Mouse (Mus musculus): ENCODE measurements around the gene Itfg2. TPM values are rescaled to one million over a fixed set of nuclear protein-coding genes. Genes with fewer than 3 reads are reported as not detected.

Itfg2 gene
- polyA plus RNA-seq (2015; fragmentation: Nextera tagmentation; extraction: Ambion mirVana) = 17.1 and 19.7 TPM in 2 replicates

GRCm38 (mm10) chr6:128424269-128425019, at the start of gene Itfg2:
Gene Itfg2 (minus strand): TSS chr6:128424931.

GRCm38 (mm10) chr6:128438317-128438870, 13.7 kb upstream of the Itfg2 start, which contains the start of gene Fkbp4:
Gene Fkbp4 (minus strand): TSS chr6:128438677.

GRCm38 (mm10) chr6:128398996-128399395, 25.7 kb downstream of the Itfg2 start, which contains the start of gene Nrip2:
Gene Nrip2 (plus strand): TSS chr6:128399296.

GRCm38 (mm10) chr6:128375192-128375591, 49.5 kb downstream of the Itfg2 start, which contains the start of the genes Tex52 and Gm44596:
Gene Tex52 (plus strand): TSS chr6:128375456.
Gene Gm44596 (plus strand): TSS chr6:128375503.

GRCm38 (mm10) chr6:128362381-128363006, 62.2 kb downstream of the Itfg2 start, which contains the start of the genes Rhno1 and Foxm1:
Gene Rhno1 (minus strand): TSS chr6:128362911.
Gene Foxm1 (plus strand): TSS chr6:128362967.

Other genes starting within 250 kb of the Itfg2 start
- gene Tead4, start 124.1 kb downstream of the Itfg2 start, polyA plus RNA-seq (2015; fragmentation: Nextera tagmentation; extraction: Ambion mirVana) = 9.4 and 9.6 TPM in 2 replicates
- 5.0 and 5.1 TPM in 2 replicates for gene Tulp3, start 69.1 kb downstream of the Itfg2 start, polyA plus RNA-seq (2015; fragmentation: Nextera tagmentation; extraction: Ambion mirVana)
- gene Rhno1, start 62.0 kb downstream of the Itfg2 start, polyA plus RNA-seq (2015; fragmentation: Nextera tagmentation; extraction: Ambion mirVana) = 31.8 and 33.6 TPM in 2 replicates
- 6.0 and 6.3 TPM in 2 replicates for gene Foxm1, start 62.0 kb downstream of the Itfg2 start, polyA plus RNA-seq (2015; fragmentation: Nextera tagmentation; extraction: Ambion mirVana)
- gene Tex52, start 49.5 kb downstream of the Itfg2 start, polyA plus RNA-seq (2015; fragmentation: Nextera tagmentation; extraction: Ambion mirVana) = 0.10 and 0.17 TPM in 2 replicates
- gene Gm44596, start 49.4 kb downstream of the Itfg2 start, polyA plus RNA-seq (2015; fragmentation: Nextera tagmentation; extraction: Ambion mirVana) = not detected in 2 replicates
- gene Nrip2, start 25.6 kb downstream of the Itfg2 start, polyA plus RNA-seq (2015; fragmentation: Nextera tagmentation; extraction: Ambion mirVana) = 5.0 and 5.8 TPM in 2 replicates
- gene Fkbp4, start 13.7 kb upstream of the Itfg2 start, polyA plus RNA-seq (2015; fragmentation: Nextera tagmentation; extraction: Ambion mirVana) = 115 and 127 TPM in 2 replicates
- gene Pzp, start 101.8 kb upstream of the Itfg2 start, polyA plus RNA-seq (2015; fragmentation: Nextera tagmentation; extraction: Ambion mirVana) = 0.94 and 0.99 TPM in 2 replicates
- not detected in 2 replicates for gene A2ml1, start 156.7 kb upstream of the Itfg2 start, polyA plus RNA-seq (2015; fragmentation: Nextera tagmentation; extraction: Ambion mirVana)
- gene Klrb1a, start 198.6 kb upstream of the Itfg2 start, polyA plus RNA-seq (2015; fragmentation: Nextera tagmentation; extraction: Ambion mirVana) = 0.29 and 0.30 TPM in 2 replicates
- gene Clec2h, start 237.5 kb upstream of the Itfg2 start, polyA plus RNA-seq (2015; fragmentation: Nextera tagmentation; extraction: Ambion mirVana) = not detected in 2 replicates

Measured in skeletal muscle tissue, postnatal 0 days (tissue).